Mouse (Mus musculus) heart, postnatal 25 days (tissue): Measurements from ENCODE around the gene Pdap1. TPM values are rescaled to one million over a fixed set of nuclear protein-coding genes. Genes with fewer than 3 reads are reported as not detected.
"Not testable (repeated sequence)": the region's sequence is repeated elsewhere in the genome, so short reads cannot be mapped to it uniquely, and the experiment has no call there.

ENCODE experiments used
- DNase-seq: peaks from one replicate; pipeline ENCODE4 v3.0.0; 2022; ENCODE audit warnings: low spot score
- intact Hi-C: fragments of 180-260 bp; cut with DNase I; formaldehyde crosslinking; loops from one replicate; pipeline ENCODE4 v1.15.1; 2025
- total RNA-seq, 2 experiments: library from RNA; stranded (reverse); gene quantifications; 2 replicates each; pipeline ENCODE4 v1.2.3; 2021

Pdap1 gene
- total RNA-seq, 2 experiments from 2014 or later, result 37.8 to 40.3 TPM

- no peak for DNase-seq
- intact Hi-C loops, result no loop called here
These were observed 16.6 kb downstream of the Pdap1 start for GRCm38 (mm10) chr5:145123396-145123795.

- no peak for DNase-seq
- intact Hi-C loops, result no loop called here
These were observed 19.1 kb downstream of the Pdap1 start for GRCm38 (mm10) chr5:145120921-145121320.

DNA sequence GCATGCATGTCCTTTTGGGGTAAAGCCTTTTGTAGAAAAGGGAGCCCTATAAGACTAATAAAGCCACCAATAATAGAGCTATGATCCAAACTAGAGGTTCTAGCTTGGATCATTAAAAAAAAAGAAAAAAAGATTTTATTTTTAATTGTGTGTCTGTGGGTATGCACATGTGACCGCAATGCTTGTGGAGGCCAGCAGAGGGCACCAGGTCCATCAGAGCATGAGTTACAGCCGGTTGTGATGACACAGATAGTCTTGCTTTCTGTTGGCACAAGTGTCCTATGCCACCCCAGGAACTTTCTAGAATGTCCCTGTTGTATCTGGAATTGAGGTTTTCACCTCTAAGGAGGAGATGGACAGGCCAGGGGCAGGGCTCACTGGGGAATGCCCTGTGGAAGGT lies 20.7 kb downstream of the Pdap1 start:
- intact Hi-C loops, result loop anchor here (2.0 kb wide), 1 partner anchor 19 kb away; no protein-coding TSS in a partner anchor
- no peak for DNase-seq

DNA sequence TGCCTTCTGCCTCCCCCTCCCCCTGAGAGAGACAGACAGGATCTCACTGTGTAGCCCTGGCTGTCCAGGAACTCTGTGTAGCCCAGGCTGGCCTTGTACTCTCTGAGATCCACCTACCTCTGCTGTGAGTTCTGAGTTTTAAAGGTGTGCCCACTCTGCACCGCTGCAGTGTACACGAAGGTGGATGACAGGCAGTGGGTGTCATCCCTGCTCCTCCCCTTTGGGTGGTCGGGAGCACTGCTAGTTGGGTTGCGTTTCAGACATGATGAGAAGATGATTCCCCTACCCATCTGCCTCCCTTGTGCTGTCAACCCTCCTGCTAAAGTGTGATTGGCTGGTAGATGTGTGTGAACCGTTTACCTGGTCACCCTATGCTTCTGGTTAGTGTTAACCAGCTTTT lies 21.6 kb downstream of the Pdap1 start:
- intact Hi-C loops, result loop anchor here (2.0 kb wide), 1 partner anchor 20 kb away; no protein-coding TSS in a partner anchor
- DNase-seq, result no peak

DNA sequence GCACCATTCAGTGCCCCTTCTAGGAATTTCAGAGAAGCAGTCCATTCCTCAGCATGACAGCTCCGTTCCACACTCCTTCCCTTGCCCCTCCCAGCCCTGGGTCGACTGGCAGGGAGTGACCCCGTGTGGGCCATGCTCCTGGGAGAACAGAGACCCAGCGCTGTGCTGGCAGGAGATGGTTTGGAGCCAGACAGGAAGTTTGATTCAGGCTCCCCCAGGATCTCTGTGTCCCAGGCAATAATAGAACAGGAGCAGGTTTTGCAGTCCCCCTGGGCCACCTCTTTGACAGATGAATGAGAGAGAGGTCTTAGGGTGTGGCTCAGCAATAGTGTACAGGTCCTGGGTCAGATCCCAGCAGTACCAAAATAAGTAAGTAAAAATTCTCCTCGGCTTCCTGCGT lies 22.0 kb downstream of the Pdap1 start:
- intact Hi-C loops, result loop anchor here (2.0 kb wide), 1 partner anchor 21 kb away; no protein-coding TSS in a partner anchor
- no peak for DNase-seq

- intact Hi-C loops, result no loop called here
- DNase-seq, result peak; percentile 66
These were observed 23.1 kb downstream of the Pdap1 start for GRCm38 (mm10) chr5:145116916-145117315.

DNA sequence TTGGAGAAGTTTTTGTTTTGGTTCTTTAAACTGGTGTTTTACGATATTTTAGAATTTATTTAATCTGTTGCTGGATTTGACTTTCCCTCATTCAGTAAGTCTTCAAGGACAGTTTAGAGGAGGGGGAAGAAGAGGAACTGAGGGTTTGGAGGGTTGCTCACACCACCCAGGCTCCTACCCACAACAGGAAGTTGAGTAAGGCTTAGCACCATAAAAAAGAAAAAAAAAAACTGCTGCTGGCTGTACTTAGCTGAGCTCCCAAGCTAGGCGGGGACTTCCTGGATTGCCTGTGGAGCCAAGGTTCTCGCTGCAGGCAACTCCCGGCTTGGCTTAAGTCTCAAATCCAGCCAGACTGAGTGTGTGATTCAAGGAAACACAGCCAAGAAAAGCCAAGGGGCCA lies 23.7 kb downstream of the Pdap1 start:
- peak; percentile 77 for DNase-seq
- intact Hi-C loops, result no loop called here

GRCm38 (mm10) chr5:145115736-145116135 lies 24.3 kb downstream of the Pdap1 start:
- no peak for DNase-seq
- intact Hi-C loops, result loop anchor here (2.0 kb wide), 1 partner anchor 33 kb away; the partner anchor contains the start of gene Arpc1a

DNA sequence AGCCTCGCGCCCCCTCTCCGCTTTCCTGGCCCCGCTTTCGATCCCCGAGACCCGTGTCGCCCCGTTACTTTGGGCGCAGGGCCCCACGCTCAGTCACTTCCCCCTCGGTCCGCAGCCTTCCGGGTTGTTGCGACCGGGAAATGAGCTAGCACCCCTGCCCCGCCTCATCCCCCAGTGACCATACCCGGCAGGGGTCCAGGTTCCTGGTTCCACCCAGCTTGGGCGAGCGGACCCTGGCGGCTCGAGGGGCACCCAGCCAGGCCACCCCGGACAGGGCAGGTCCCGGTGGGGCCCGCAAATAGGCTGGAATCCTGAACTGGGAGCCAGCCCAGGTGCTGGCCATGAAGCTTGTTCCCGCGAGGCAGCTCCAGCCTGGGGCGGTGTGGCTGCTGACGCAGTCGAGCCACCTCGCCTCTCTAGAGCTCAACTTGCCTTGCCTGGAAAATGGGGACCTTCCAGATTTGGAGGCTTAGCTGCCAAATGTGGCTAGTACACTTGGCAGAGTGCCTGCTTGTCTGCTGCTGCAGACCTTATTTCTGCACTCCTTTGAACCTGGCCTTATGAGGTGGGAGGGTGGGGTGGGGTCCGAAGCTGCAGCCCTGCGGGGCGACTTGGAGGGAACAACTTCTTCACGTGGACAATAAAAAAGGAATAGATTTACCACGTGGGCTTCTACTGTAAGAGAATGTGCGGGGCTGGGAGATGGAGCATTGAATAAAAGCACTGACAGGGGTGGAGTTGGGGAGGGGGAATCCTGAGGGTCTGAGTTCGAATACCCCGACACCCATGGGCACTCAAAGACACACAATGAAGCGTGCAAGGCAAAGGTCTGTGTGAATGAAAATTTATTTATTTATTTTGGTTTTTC lies 25.2 kb downstream of the Pdap1 start:
- peak; percentile 81 for DNase-seq
- intact Hi-C loops, result loop anchor here (2.0 kb wide), 1 partner anchor 32 kb away; the partner anchor contains the start of gene Arpc1a

GRCm38 (mm10) chr5:145114071-145114605 lies 25.9 kb downstream of the Pdap1 start, which contains the start of gene Arpc1b:
Gene Arpc1b (plus strand): TSS chr5:145114215.
- peak; percentile 69 for DNase-seq
- intact Hi-C loops, result loop anchor here (2.0 kb wide), 1 partner anchor 31 kb away; the partner anchor contains the start of gene Arpc1a

DNA sequence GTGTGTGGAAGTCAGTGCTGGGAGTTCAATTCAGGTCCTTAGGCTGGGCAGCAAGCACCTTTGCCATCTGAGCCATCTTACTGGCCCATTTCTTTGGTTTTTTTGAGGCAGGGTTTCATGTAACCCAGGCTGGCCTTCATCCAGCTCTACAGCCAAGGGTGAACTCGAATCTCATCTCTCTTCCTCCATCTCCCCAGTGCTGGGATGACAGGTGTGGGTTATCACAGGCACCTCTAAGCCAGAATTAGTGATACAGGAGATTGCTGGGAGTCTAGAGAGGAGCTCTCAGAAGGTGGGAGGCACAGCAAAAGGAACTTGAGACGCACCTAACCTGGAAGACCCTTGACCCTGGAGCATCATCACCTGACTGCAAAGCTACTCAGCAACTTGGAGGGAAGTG lies 26.6 kb downstream of the Pdap1 start:
- DNase-seq, result no peak
- intact Hi-C loops, result no loop called here

DNA sequence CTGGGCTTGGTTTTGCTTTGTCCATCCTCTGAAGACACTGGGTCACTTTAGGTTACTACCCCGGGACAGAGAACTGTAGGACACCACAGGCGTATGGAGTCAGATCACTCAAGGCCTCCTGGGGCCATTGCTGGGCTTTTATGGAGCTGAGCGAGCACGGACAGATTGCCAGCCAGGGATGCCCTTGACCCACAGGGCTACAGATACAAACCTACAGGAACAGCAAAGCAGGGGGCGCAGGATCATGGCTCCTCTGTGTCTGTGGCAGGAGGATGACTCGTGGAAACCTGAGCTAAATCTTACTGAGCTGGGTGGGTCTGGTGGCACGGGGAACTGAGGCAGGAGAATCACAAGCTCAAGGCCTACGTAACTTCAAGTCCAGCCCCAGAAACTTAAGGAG lies 27.5 kb downstream of the Pdap1 start:
- intact Hi-C loops, result no loop called here

DNA sequence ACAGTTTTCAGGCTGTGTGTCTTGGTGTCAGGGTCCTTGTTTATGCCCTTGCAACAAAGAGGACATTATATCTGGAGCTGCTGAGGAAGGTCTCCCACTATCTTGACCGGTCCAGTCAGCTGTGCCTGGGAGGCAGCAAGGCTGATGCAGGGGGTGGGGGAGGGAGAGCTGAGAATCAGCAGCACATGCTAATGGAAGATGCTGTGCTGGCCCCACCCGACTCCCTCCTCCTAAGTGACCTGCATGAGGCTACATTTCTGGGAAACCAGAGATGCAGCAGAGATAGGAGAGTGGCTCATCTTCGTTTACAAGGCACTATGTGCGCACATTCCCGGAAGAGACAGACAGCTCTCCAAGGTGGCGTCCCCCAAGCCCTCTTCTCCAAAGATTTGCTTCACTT lies 29.6 kb downstream of the Pdap1 start:
- intact Hi-C loops, result no loop called here
- DNase-seq, result no peak

More for the DNA sequence above, 27.5 kb downstream of the Pdap1 start:
- no peak for DNase-seq

GRCm38 (mm10) chr5:145105694-145106275 lies 34.3 kb downstream of the Pdap1 start:
- intact Hi-C loops, result no loop called here
- no peak for DNase-seq

GRCm38 (mm10) chr5:145104328-145104727 lies 35.7 kb downstream of the Pdap1 start:
- intact Hi-C loops, result no loop called here
- DNase-seq, result no peak

DNA sequence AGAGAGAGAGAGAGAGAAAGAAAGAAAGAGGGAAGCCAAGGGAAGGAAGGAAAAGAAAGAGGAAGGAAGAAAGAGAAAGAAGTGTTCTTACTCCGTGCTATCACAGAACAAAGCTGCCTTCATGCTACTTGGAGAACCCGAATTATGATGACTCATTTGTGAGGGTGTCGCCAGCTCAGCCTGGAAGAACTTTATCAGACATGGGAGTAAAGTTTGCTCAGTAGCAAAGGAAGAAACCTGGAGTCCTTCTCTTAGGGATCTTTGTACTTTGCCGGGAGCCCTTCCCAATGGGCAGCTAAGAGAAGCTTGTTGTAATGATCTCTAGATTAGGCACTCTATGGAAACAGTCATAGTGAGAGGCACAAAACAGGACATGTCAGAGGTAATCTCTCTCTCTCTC lies 37.3 kb downstream of the Pdap1 start:
- DNase-seq, result no peak
- intact Hi-C loops, result no loop called here

DNA sequence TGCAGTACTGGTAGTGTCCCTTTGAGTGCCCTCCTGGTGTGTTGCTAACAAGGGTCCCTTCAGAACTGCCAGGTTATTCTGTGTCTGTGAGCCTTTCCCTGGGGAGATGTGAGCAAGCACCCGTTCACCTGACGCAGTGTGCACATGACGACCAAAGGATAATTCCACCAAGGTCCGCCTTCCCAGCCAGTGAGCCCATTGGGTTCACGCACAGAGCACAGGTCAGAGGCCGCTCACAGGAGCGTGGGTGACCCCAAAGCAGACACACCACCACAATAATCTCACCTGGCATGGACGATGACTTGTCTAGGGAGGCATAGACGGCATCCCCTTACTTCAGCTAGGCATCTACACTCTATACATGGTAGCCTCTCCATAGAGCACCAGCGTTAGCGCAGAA lies 38.6 kb downstream of the Pdap1 start:
- DNase-seq, intact Hi-C loops: not testable (repeated sequence)

GRCm38 (mm10) chr5:145100960-145101359 lies 39.1 kb downstream of the Pdap1 start:
- intact Hi-C loops, result no loop called here
- no peak for DNase-seq

DNA sequence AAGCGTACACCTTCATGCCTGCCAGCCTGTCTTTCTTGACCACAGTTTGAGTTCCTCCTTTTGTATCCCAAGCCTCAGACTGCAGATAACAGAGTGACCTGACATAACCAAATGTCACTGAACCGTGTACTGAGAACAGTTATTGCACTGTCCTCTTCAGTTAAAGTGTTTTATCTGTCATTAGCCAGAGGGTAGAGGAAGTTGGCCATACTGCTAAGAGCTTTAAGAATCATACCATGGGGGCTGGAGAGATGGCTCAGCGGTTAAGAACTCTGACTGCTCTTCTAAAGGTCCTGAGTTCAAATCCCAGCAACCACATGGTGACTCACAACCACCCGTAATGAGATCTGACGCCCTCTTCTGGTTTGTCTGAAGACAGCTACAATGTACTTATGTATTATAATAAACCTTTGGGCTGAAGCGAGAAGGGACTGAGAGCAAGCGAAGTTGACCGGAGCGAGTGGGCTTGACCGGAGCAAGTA lies 41.7 kb downstream of the Pdap1 start:
- intact Hi-C loops, result no loop called here
- DNase-seq, result no peak

GRCm38 (mm10) chr5:145096195-145096594 lies 43.8 kb downstream of the Pdap1 start:
- intact Hi-C loops, result no loop called here
- no peak for DNase-seq

GRCm38 (mm10) chr5:145089878-145090277 lies 50.2 kb downstream of the Pdap1 start:
- no peak for DNase-seq
- intact Hi-C loops, result no loop called here
